Mouse (Mus musculus): ENCODE results near the gene Misp.

DNA sequence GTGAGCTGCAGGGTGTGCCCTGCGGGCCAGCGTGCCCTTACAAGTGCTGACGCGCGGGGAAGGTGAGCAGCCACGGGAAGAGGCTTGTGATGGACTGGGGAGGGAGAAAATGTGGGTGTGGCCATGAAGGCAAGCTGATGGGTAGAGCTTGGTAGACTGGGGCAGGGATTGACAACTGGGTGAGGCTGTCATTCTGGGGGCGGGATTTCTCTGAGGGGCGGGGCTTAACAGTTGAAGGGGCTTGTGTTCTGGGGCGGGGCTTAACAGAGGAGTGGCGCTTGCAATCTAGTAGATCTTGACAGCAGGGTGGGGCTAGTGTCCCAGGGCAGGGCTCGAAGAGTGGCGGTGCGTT lies 40.1 kb upstream of the Misp start:
- TF ChIP-seq POLR2A (IDR thresholded peaks at IDR 0.05; ENCODE audit: insufficient read depth, low read depth, low read length) = no peak
- TF ChIP-seq CTCF (IDR thresholded peaks at IDR 0.05) = no peak

Measured in heart, adult 2 months (tissue).